Mouse (Mus musculus): Measurements from ENCODE around the gene 2610028H24Rik.

The 2610028H24Rik gene

GRCm38 (mm10) chr10:76489205-76489604 is 40.3 kb downstream of the 2610028H24Rik start:
- no peak for DNase-seq (ENCODE audit: low spot score)

GRCm38 (mm10) chr10:76493527-76493926 is 44.6 kb downstream of the 2610028H24Rik start:
- no peak for DNase-seq (ENCODE audit: low spot score)

GRCm38 (mm10) chr10:76495501-76495900 is 46.6 kb downstream of the 2610028H24Rik start:
- no peak for DNase-seq (ENCODE audit: low spot score)

GRCm38 (mm10) chr10:76496366-76496765 is 47.5 kb downstream of the 2610028H24Rik start:
- no peak for DNase-seq (ENCODE audit: low spot score)

- no peak for DNase-seq (ENCODE audit: low spot score)
Measured at GRCm38 (mm10) chr10:76497522-76497921, 48.6 kb downstream of the 2610028H24Rik start.

- DNase-seq (ENCODE audit: low spot score): no peak
Measured at GRCm38 (mm10) chr10:76504271-76504943, 55.5 kb downstream of the 2610028H24Rik start.

GRCm38 (mm10) chr10:76505865-76506264 is 57.0 kb downstream of the 2610028H24Rik start:
- DNase-seq (ENCODE audit: low spot score): no peak
